Mouse (Mus musculus) brown adipose tissue, adult 24 weeks (tissue): ENCODE data around the gene Apba1. TPM values are rescaled to one million over a fixed set of nuclear protein-coding genes. Genes with fewer than 3 reads are reported as not detected.

Source experiments
- H3K27ac ChIP-seq: fragments of 200-500 bp; replicated peaks from 2 replicates; pipeline ENCODE4 v1.5.1; 2012; ENCODE audit warnings: low read depth, mild to moderate bottlenecking, low read length
- H3K4me1 ChIP-seq: fragments of 200-500 bp; 2 replicates; pipeline ENCODE4 v1.6.1; 2012; ENCODE audit warnings: low read length, mixed read lengths; ENCODE audit not compliant: control insufficient read depth, insufficient read depth, insufficient read length
- H3K4me3 ChIP-seq: fragments of 200-500 bp; 2 replicates; pipeline ENCODE4 v1.5.1; 2012; ENCODE audit warnings: low read depth, mild to moderate bottlenecking, low read length, moderate library complexity; ENCODE audit not compliant: insufficient read depth
- polyA plus RNA-seq: library from polyadenylated mRNA; stranded (reverse); fragments of >200 nt; gene quantifications from 2 replicates; pipeline ENCODE4 v1.2.4, GENCODE M21; 2012; ENCODE audit not compliant: missing spikeins, insufficient read depth, insufficient read length

Gene Apba1
- polyA plus RNA-seq, 1 experiment: 0.91 TPM

- H3K27ac ChIP-seq: no peak overlapping the region
- H3K4me3 ChIP-seq: no peak overlapping the region
- no peaks in the 10 kb centered on the region; the same call in 1 of the 2 replicates for H3K4me1 ChIP-seq
These were observed 64.8 kb downstream of the Apba1 start for GRCm38 (mm10) chr19:23823533-23823932.

DNA sequence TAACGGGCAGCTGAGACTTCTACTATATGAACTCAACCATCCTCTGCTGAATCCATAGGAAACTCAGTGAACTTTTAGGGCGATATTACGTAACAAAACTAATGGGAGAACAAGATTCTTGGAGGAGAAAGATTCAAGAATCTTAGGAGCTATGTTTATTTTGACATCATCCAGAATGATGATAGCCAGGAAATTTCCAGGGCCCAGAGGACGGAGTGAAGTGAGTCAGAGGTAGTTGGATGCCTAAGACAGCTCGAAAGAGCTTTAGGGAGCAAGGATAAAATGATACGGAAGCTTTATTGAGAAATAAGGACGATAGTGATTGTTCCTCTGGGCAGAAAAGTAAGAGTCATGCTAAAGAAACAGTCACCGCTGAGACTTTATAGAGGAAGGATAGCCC, 67.6 kb downstream of the Apba1 start:
- Histone ChIP-seq H3K4me1 (no peaks in the 10 kb centered on the region; the same call in 1 of the 2 replicates), H3K4me3 (no peak overlapping the region), H3K27ac (no peak overlapping the region)

GRCm38 (mm10) chr19:23830761-23831160, 72.1 kb downstream of the Apba1 start:
- no peak overlapping the region for H3K27ac ChIP-seq

DNA sequence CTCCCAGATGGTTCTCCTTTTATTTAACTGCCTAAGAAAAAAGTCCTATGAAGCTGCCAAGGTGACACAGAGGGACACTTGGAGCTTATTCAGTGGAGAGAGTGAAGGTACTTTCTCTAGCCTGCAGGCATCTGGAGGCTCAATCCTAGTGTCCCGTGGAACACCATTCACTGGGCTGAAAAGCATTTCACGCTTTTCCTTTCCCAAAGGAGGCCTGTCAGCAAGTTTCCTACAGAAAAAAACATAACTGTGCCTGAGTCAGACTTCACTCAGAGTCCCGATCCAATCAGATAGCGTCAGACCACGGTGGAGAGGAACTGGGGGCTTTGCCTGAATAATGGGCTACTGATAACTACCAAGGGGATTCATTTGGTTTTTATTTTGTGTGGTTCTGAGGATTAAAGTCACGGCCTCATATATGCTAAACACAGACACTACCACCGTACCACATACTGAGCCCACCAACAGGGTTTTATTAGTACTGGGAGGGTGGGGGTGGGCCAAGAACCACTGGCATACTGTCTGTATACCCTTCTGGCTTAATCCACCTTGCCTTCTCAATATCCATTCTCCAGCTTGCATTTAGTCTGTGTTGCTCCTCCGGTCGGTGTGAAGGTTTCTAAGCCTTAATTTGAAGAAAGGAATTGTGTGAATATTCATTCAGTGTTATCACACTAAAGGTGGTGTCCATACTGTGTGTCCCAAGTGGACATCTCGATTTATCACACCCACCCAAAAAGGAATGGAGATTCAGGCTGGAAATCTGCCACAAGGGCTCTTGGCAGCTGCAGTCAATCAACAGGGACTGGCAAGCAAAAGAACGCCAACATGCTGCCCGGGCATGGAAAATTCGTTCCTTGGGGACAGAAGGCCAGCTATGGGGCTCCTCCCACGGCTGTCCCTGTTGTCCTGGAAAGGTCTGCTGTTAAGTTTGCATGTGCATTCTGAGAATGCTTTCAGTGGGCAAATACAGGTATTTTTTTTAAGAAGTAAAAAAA, 75.3 kb downstream of the Apba1 start:
- Histone ChIP-seq H3K4me3 (no peak overlapping the region), H3K27ac (no peak overlapping the region), H3K4me1 (no peaks in the 10 kb centered on the region)

More at GRCm38 (mm10) chr19:23830761-23831160, 72.1 kb downstream of the Apba1 start:
- H3K4me1 ChIP-seq: no peaks in the 10 kb centered on the region
- no peak overlapping the region for H3K4me3 ChIP-seq

GRCm38 (mm10) chr19:23834721-23835120, 76.0 kb downstream of the Apba1 start:
- Histone ChIP-seq H3K4me1 (no peaks in the 10 kb centered on the region), H3K4me3 (no peak overlapping the region), H3K27ac (no peak overlapping the region)

- Histone ChIP-seq H3K4me3 (no peak overlapping the region), H3K4me1 (no peaks in the 10 kb centered on the region), H3K27ac (no peak overlapping the region)
These were observed 97.1 kb downstream of the Apba1 start for GRCm38 (mm10) chr19:23855832-23856231.

DNA sequence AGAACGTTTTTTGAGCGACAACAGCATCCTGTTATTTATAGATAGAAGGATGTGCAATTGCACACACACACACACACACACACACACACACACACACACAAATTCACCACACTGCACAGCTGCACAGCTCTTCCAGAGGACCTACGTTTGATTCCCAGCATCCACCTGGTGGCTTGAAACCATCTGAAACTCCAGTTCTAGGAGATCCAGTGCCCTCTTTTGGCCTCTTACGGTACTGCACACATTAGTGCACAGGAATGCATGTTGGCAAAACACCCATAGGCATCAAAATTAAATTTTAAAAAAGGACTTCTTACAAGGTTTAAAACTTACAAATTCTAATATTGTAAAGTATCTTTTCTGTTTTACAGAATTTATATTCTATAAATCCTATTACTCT, 99.4 kb downstream of the Apba1 start:
- Histone ChIP-seq H3K27ac (no peak overlapping the region), H3K4me1 (no peaks in the 10 kb centered on the region), H3K4me3 (no peak overlapping the region)

GRCm38 (mm10) chr19:23858781-23859180, 100.1 kb downstream of the Apba1 start:
- H3K4me3 ChIP-seq: no peak overlapping the region
- 0 out of 2 replicates have a peak, but pooled peaks cover 1% of the 10 kb centered on the region for H3K4me1 ChIP-seq
- no peak overlapping the region for H3K27ac ChIP-seq

DNA sequence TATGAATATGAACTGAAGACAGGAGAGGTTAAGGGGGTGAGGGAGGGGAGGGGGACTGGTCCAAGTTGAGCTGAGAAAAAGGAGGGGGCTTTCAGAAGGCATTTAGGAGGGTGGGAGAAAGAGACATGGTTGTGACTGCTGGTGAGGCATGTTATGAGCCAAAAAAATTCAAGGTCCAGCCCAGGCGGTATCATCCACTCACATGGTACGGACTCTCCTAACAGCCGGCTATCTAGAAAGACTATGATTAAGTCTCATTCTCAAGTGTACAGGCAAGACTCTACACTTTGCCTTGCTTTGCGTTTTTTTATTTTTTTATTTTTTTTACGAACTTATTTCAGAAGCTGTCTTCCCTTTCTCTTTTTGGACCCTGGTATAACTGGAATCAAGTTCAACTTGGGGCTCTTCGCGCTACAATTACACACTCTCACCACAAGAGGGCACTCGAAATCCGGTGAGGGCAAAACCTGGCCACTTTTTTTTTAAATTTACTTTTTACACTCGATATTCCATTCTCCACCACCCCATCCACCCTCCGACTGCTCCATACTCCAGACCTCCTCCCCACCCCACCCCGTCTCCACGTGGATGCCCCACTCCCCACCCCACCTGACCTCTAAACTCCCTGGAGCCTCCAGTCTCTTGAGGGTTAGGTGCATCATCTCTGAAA, 101.6 kb downstream of the Apba1 start:
- no peak overlapping the region for H3K4me3 ChIP-seq
- 0 out of 2 replicates have a peak, but pooled peaks cover 4% of the 10 kb centered on the region for H3K4me1 ChIP-seq
- H3K27ac ChIP-seq: no peak overlapping the region

- H3K27ac ChIP-seq: no peak overlapping the region
- H3K4me1 ChIP-seq: 0 out of 2 replicates have a peak, but pooled peaks cover 4% of the 10 kb centered on the region
- H3K4me3 ChIP-seq: no peak overlapping the region
These were observed 104.0 kb downstream of the Apba1 start for GRCm38 (mm10) chr19:23862736-23863135.

DNA sequence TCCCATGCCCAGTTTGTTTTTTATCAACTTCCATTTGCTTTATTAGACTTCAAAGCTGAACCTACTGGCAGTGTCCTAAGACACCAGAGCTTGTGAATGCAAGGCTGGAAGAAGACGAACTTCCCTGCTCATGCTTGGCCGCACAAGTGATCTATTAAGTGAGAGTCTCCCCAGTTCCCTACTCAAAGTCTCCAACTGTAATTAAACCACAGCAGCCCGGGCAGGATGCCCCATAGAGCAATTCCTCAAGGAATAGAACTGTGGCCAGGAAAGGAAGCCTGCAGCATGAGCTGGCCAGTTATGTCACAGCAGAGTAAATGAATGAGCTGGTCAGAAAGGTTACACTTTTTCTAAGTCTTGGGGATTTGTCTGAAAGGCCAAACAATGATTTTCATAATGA, 105.3 kb downstream of the Apba1 start:
- Histone ChIP-seq H3K4me1 (0 out of 2 replicates have a peak, but pooled peaks cover 4% of the 10 kb centered on the region), H3K27ac (no peak overlapping the region), H3K4me3 (no peak overlapping the region)

DNA sequence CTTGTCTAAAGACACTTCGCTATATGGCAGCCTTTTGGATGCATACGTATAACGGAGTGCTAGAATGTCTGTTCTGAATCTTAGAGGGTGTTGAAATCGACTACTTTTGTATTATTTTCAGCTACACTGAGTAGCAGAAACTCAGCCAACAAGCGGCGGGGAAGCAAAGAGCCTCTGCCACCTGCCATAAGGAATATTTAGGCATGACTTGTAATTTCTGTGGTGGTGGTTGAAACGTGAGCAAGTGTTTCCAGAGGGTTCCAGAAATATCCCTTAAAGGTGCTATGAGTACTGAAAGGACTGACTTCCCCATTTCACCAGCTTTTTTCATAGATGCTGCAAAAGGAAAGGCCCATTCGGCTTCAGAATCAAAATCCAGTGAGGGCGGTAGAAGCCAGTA, 107.4 kb downstream of the Apba1 start:
- H3K4me3 ChIP-seq: no peak overlapping the region
- H3K4me1 ChIP-seq: 0 out of 2 replicates have a peak, but pooled peaks cover 4% of the 10 kb centered on the region
- no peak overlapping the region for H3K27ac ChIP-seq

DNA sequence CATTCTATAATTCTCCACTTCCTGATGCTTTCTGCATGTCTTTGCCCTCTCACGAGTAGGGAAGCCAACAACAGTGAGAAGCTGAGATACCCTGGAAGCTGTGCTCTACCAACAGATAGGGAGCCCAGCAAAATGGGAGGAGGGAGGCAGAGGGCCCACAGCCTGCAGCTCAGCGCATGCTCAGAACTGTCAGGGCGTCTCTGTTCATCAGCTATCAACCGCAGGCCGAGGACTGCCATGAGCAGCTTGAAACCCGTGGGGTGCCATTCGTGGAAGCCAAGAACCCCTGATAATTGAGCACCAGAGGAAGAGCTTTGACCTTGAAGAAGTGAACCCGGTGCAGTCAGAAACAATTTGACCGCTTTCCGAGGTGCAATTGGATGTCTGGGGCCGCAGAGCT, 108.4 kb downstream of the Apba1 start:
- Histone ChIP-seq H3K27ac (no peak overlapping the region), H3K4me3 (no peak overlapping the region), H3K4me1 (0 out of 2 replicates have a peak, but pooled peaks cover 4% of the 10 kb centered on the region)

- Histone ChIP-seq H3K27ac (no peak overlapping the region), H3K4me3 (no peak overlapping the region), H3K4me1 (0 out of 2 replicates have a peak, but pooled peaks cover 4% of the 10 kb centered on the region)
These were observed 108.9 kb downstream of the Apba1 start for GRCm38 (mm10) chr19:23867589-23867988.

DNA sequence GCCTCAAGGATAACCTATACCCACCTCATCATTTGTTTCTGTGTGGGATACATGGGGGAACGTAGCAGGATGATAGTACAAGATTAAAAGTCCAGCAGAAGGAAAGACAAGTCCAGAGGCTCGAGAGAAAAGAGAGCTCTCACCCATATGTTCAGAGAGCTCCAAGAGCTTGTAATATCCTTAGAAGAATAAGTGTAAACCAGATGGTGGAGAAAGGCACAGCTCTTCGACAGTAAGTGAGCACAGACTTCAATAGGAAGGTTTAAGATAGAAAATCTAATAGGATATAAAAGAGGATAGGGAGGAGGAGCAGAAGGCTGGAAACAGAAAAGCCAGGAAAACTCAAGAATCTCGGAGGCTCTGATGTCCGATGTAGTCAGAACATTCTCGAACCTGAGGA, 115.8 kb downstream of the Apba1 start:
- no peak overlapping the region for H3K4me3 ChIP-seq
- H3K4me1 ChIP-seq: no peaks in the 10 kb centered on the region
- H3K27ac ChIP-seq: no peak overlapping the region
